Mouse (Mus musculus) brain, embryonic 14.5 days (tissue): Measurements from ENCODE around the gene Drg1. TPM values are rescaled to one million over a fixed set of nuclear protein-coding genes. Genes with fewer than 3 reads are reported as not detected.
A peak's percentile ranks its signal among the peaks of the same experiment; 100 is the strongest.

Experiments used
- DNase-seq: peaks from one replicate; pipeline ENCODE4 v3.0.0-alpha.2; 2011; ENCODE audit warnings: low read depth
- CTCF ChIP-seq: fragments of 200-500 bp; IDR thresholded peaks from 2 replicates; pipeline ENCODE4 v1.5.1; 2012; ENCODE audit warnings: inconsistent platforms, mild to moderate bottlenecking, moderate library complexity, borderline replicate concordance; ENCODE audit not compliant: insufficient read depth, insufficient read length; ENCODE audit errors: extremely low read depth
- POLR2A ChIP-seq: fragments of 200-500 bp; IDR thresholded peaks from 2 replicates; pipeline ENCODE4 v1.6.1; 2012; ENCODE audit warnings: mild to moderate bottlenecking, inconsistent platforms, borderline replicate concordance; ENCODE audit not compliant: poor library complexity, insufficient read depth, insufficient read length, severe bottlenecking; ENCODE audit errors: extremely low read depth
- polyA plus RNA-seq: library from polyadenylated mRNA; depleted of rRNA; stranded (reverse); fragments of >200 nt; gene quantifications from 2 replicates; pipeline ENCODE4 v1.2.3, GENCODE M21; 2012; rRNA removed

Drg1 gene
- 85.8 and 96.3 TPM in 2 replicates for polyA plus RNA-seq

GRCm38 (mm10) chr11:3266079-3266685, at the start of gene Drg1:
Drg1 (minus strand) TSS chr11:3266415.
- TF ChIP-seq CTCF: no peak
- TF ChIP-seq POLR2A: peak; percentile 87
- DNase-seq: peak; percentile 99

- peak; percentile 70 for DNase-seq
- no peak for TF ChIP-seq POLR2A
- peak; percentile 67 for TF ChIP-seq CTCF
Observed at GRCm38 (mm10) chr11:3314148-3314547, 47.9 kb upstream of the Drg1 start.

- TF ChIP-seq CTCF (no peak), POLR2A (no peak)
Observed at GRCm38 (mm10) chr11:3313294-3313693, 47.1 kb upstream of the Drg1 start.

GRCm38 (mm10) chr11:3311586-3312347, 45.6 kb upstream of the Drg1 start:
- no peak for TF ChIP-seq CTCF
- TF ChIP-seq POLR2A: no peak
- DNase-seq: no peak

More at GRCm38 (mm10) chr11:3313294-3313693, 47.1 kb upstream of the Drg1 start:
- DNase-seq: no peak

- no peak for DNase-seq
- TF ChIP-seq POLR2A (no peak), CTCF (no peak)
Observed at GRCm38 (mm10) chr11:3310789-3311585, 44.8 kb upstream of the Drg1 start.

GRCm38 (mm10) chr11:3309884-3310283, 43.7 kb upstream of the Drg1 start:
- TF ChIP-seq POLR2A (no peak), CTCF (no peak)
- no peak for DNase-seq

GRCm38 (mm10) chr11:3307875-3308274, 41.7 kb upstream of the Drg1 start:
- no peak for DNase-seq
- TF ChIP-seq CTCF (no peak), POLR2A (no peak)

GRCm38 (mm10) chr11:3305821-3306220, 39.6 kb upstream of the Drg1 start:
- TF ChIP-seq POLR2A (no peak), CTCF (no peak)
- no peak for DNase-seq

- TF ChIP-seq POLR2A (no peak), CTCF (no peak)
- DNase-seq: peak; percentile 14
Observed at GRCm38 (mm10) chr11:3302792-3303191, 36.6 kb upstream of the Drg1 start.

- DNase-seq: no peak
- TF ChIP-seq CTCF (no peak), POLR2A (no peak)
Observed at GRCm38 (mm10) chr11:3302385-3302784, 36.2 kb upstream of the Drg1 start.

- DNase-seq: no peak
- TF ChIP-seq POLR2A: no peak
- TF ChIP-seq CTCF: no peak
Observed at GRCm38 (mm10) chr11:3301075-3301474, 34.9 kb upstream of the Drg1 start.
